Mouse (Mus musculus): ENCODE measurements around the gene Fbxo28. TPM values are rescaled to one million over a fixed set of nuclear protein-coding genes. Genes with fewer than 3 reads are reported as not detected.
"Not testable (repeated sequence)": the region's sequence is repeated elsewhere in the genome, so short reads cannot be mapped to it uniquely, and the experiment has no call there.

The Fbxo28 gene
- total RNA-seq, 2 experiments from 2014 or later: 21.0 to 22.1 TPM

DNA sequence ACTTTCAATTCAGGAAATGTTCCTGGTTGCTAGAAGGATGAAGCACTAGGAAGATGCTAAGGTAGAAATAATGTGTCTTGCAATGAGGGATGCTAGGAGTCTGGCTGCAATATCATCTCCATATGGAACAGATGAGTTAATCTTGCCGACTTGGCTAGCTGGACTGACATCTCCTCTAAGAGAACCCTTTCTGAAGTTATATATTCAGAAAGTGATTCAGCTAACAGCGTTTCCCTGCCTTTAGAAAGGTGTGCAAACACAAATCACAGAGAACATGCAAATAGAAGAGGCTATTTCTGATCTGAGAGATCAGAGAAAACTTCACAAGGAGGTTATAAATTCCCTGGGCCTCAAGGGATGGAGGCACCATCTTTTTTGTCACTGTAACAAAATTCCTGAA lies 4.4 kb upstream of the Fbxo28 start:
- no peak for DNase-seq (ENCODE audit: low spot score)

DNA sequence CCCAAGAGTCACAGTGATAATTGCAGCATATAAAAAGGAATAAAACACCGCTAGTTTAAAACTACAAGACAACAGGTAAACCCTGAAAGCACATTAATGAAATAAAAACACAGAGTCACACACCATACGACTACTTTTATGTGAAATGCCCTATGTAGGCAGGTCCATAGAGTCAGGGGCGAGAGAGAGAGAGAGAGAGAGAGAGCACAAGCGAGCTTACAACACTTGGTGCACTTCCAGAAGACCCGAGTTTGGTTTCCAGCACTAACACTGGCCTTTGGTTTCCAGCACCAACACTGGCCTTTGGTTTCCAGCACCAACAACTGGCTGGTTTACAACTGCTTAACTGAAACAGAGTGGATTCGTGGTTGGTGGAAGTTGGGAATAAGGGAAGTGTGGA lies 564 bp upstream of the Fbxo28 start:
- DNase-seq (ENCODE audit: low spot score): no peak

DNA sequence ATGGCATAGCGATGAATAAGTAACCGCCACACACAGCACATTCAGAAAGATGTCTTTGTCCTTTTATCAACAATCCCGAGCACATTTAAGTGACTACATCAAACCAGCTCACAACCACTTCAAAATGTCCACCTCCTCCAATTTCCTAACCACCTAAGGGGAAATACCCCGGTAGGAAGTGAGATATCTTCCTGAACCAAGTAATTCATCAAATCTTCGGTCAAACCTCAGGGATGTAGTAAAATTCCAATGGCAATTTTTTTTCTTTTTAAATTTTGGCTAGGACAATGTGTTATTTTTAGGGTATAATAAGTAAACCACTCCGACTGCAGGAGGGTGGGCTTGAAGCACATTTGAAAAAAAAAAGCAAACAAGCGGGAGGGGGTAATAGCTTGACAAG lies 1.1 kb downstream of the Fbxo28 start:
- DNase-seq (ENCODE audit: low spot score): no peak

DNA sequence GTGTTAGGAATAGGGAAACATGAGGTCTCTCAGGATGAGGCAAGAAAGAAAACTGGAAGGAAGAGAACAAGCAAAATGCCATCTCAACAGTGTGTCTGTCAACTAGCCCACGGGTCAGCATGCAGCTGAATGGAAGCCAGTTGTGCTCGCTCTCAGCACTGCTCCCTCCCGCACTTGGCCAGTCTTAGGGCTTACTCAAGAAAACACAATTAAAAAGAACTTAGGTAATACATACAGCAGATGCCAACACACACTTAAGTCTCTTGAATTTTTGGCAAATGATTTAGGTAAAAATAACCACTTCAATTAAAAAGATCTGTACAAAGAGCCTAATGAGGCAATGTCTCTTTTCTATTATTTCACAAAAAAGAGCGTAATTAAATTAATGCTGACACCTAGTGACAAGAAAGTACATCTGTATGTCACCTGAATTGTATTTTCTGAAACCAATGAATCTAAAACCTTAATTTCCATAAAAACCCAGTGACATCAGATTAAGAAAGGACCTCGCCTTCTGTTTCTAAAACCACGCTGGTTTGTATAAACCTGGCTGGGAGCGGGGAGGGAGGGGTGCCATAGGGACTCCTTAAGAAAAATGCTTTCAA lies 2.4 kb downstream of the Fbxo28 start:
- DNase-seq (ENCODE audit: low spot score): no peak

DNA sequence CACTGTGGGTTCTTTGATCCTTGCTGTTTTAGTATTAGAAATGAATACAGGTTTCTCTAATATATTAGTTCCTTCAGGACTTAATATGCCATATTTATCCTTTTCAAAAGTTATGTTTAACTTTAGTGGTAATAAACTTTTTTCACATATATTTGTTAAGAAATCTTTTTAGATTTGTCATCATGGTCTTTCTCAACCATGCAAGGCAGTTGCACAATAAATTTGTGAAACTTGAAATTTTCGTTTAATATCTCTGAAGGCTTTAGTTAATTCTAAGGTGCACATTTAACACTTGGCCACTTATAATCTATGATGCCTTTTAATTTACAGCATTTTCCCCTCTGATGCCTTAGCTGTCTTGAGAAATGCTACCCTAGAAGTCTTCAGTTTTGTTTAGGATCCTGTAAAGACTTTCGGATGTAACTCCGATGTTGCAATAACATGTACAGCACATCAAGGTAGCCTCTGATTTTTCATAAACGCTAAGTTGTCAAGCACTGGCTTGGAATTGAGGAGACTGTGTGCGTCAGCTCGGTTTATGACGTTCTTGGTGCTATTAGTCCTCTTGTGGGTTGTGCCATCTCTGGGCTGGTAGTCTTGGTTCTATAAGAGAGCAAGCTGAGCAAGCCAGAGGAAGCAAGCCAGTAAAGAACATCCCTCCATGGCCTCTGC lies 7.5 kb downstream of the Fbxo28 start:
- no peak for DNase-seq (ENCODE audit: low spot score)

DNA sequence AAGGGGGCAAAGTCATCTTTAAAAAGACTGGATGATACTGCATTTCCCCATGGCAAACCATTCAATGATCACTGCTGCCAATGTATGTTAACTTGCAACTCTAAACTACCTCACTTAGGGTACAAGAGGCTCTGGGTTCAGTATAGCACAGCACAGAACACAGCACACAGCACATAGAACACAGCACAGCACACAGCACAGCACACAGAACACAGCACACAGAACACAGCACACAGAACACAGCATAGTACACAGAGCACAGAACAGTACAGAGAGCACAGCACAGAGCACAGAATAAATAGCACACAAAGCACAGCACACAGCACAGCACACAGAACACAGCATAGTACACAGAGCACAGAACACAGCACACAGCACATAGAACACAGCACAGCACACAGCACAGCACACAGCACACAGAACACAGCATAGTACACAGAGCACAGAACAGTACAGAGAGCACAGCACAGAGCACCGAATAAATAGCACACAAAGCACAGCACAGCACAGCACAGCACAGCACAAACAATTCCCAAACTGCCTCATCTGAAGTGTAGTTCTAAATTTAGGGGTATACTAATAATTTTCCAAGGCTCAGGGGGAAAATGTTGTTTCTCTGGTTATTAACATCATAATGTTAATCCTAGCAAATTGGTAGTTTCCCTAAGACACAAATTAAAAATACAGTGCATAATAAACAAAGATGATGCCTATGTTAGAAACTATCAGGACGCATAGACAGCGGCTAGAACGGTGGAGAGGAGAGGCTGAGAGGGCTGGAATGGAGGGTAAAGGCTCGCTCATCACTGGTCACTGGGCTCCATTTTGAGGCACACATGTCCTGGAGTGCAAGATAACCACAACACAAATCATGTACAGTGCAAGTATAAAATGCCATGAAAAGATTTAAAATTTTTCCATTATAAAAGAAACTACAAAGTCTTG lies 9.1 kb downstream of the Fbxo28 start:
- no peak for DNase-seq (ENCODE audit: low spot score)

DNA sequence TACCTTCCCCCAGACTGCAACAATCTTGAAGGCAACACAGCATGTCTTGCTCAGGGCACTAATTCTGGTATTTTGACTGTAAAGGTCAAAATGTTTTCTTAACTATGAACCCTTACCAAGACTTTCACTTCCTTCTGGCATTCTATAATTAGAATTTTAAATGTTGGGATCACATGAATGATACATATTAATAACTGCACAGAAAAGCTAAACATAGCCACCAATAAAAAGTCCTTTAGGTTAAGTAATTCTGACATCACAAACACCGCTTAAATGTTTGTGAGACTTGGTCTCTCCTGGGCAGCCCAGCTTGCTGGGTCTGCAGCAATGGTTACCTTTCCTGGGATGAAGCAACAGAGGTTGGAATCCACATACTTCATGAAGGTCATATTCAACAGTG lies 15.5 kb downstream of the Fbxo28 start:
- no peak for DNase-seq (ENCODE audit: low spot score)

DNA sequence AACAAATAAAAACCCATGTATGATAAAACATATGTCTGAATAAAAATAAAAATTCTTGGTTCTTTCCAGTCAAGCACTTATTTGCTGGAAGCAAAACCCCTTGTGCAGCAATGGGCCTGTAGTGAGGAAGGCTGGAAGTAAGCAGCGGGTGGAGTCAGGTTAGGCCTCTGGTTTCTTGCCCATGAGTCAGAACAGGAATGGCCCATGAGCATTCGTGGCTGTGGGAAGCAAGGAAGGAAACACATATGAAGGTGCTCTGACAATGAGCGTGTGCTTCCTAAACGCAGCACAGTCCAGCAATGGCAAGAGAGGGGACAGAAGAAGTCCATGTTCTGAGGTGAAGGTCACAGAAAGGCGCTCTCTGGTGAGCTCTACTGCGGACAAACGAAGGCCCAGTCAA lies 16.9 kb downstream of the Fbxo28 start:
- no peak for DNase-seq (ENCODE audit: low spot score)

DNA sequence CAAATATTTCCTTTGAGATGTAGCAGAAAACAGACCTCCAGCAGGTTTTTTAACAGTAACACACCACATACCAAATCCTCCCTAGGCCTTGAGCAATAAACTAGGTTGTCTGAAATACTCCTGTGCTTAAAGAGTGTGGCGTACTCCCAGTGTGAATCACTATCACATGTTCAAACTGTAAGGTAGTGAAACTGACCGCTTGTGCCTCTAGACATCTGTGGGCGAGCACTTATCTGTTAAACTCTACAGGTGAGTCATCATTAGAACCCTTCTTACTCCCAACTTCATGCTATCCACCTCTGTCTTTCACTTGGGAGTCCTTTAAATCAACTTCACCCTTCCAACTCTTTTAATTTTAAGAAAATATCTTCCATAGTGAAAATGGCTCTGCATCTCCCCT lies 18.3 kb downstream of the Fbxo28 start:
- DNase-seq (ENCODE audit: low spot score): no peak

DNA sequence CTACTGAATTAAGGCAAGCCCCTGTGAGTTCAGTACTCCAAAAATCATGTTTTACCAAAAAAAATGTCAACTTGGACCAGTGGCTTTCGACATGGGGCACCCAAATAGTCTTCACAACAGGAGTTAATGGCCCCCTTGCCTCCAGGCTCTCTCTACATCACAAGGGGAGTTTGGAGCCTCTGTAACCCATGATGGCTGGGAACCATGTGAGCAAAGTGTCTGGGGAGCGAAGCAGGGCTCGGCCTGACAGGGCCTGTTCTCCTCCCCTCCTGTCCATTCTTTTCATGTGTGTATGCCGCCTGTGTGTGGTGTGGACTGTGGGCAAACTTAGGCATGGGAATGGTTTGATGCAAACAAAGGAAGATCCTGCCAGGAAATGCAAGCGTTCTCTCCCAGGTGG lies 27.2 kb downstream of the Fbxo28 start:
- no peak for DNase-seq (ENCODE audit: low spot score)

DNA sequence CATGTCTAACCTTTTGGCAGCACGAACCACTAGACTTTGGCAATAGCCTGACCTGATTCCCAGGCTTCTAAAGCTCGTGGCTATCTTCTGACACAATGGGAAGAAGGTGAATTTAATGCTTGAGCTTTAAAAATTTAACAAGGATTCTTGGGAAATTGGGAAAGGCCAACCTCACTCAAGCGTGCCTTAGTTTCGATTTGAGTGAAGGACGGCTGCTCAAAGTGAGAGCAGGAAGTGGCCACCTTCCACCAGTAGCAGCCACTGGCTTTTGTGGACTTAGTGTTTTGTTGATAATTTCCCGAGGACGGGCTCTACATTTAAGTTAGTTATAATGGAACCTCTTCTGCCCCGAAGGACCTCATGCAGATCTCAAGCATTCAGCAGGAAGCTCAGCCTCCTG lies 28.2 kb downstream of the Fbxo28 start:
- no peak for DNase-seq (ENCODE audit: low spot score)

DNA sequence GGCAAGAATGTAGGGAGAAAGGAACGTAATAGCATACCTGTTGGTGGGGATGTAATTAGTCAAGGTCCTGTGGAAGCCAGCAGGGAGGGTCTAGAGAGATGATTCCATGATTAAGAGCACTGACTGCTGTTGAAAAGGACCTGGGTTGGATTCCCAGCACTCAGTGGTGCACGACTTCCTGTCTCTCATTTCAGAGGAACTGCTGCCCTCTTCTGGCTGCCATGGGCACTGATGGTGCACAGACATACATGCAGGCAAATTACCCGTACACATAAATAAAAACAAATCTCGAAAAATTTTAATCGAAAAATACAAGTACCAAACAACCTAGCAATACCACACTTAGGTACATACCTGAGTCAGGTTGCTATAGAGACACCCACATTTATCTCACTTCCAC lies 30.1 kb downstream of the Fbxo28 start:
- DNase-seq (ENCODE audit: low spot score): no peak

DNA sequence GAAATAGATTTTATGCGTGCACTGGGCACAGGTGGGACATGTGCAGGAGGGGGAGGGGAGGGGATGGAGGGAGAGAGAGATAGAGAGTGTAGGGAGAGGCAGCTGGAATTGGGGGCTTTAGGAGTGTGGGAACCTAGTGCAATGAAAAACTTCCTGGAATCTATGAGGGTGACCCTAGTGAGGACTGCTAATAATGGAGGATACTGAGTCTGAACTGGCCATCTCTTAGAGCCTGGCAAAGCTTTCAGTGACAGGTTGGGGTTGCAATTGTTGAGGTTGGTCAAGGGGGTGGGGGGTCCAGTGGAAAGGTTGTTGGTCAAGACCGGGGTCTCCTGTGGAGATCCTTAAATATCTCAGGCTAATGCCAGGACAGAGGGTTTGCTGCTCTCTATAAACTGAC lies 31.1 kb downstream of the Fbxo28 start:
- DNase-seq (ENCODE audit: low spot score): no peak

DNA sequence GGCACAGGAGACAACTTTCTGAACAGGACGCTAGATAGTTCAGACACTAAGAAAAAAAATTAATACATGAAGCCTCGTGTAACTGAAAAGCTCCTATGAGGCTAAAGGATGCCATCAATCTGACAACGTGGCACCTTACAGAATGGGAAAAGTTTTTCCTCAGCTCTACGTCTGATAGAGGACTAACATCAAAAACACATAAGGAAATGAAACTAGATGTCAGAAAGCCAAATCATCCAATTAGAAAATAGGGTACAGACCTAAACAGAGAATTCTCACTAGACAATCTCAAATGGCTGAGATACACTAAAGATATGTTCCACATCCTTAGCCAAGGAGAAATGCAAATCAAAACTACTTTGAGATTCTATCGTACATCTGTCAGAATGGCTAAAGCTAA lies 32.0 kb downstream of the Fbxo28 start:
- no peak for DNase-seq (ENCODE audit: low spot score)

DNA sequence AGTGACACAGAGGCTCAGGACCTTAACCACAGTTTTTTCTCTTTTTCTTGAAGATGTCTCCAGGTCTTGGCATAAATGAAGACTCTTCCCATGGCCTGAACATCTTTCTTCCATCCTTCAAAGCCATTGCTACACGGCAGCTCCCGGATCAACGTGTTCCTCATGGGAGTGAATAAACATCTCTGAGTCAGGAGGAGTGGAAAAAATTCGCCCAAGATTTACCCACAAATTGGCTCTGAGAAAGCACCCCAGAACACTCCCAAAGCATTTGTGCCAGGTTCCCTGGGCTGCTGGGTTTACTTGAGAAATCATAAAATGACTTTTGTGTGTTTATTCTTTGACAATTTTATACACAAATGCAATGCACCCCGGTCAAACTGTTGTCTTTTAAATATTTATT lies 38.5 kb downstream of the Fbxo28 start:
- no peak for DNase-seq (ENCODE audit: low spot score)

DNA sequence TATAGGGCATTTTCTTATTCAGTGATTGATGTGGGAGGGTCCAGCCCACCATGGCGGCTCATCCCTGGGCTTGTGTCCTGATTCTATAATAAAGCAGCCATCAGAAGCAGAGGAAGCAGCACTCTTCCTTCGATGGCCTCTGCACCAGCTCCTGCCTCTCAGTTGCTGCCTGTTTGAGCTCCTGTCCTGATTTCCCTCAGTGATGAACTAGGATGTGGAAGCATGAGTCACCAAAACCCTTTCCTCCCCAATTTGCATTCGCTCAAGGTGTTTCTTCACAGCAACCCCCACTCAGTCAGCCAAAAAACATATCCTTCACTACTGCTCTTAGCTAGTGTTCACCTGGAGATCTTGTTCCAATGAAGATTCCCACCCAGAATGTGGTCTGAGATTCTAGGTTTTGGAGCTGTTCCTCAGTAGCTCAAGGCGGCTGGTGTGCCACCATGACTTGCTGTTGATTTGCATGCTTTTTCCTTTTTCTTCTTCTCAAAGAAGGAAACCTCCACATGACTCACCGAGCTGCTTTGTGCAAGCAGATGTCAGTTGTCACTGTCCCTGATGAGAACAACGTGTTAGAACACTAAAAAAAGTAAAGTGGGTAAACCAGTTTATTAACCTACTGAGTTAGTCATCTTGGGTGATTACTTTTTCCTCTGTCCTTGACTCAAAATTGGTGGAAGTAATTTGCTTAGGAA lies 39.1 kb downstream of the Fbxo28 start:
- DNase-seq (ENCODE audit: low spot score): no peak

DNA sequence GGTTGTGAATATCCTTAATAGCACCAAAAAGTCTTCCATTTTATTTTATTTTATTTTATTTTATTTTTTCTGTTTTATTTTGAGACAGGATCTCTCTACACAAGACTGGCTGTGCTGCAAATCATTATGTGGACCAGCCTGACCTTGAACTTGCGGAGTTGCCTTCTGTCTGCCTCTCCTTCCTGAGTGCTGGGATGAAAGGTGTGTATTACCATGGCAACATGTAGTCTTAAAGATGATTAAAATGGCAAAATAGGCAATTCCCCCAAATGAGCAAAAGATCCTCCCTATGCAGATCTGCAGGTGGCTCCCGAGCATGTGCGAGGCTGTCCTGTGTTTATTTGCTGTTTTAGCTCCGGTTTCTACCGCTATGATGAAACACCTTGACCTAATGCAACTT lies 43.6 kb downstream of the Fbxo28 start:
- DNase-seq (ENCODE audit: low spot score): no peak

DNA sequence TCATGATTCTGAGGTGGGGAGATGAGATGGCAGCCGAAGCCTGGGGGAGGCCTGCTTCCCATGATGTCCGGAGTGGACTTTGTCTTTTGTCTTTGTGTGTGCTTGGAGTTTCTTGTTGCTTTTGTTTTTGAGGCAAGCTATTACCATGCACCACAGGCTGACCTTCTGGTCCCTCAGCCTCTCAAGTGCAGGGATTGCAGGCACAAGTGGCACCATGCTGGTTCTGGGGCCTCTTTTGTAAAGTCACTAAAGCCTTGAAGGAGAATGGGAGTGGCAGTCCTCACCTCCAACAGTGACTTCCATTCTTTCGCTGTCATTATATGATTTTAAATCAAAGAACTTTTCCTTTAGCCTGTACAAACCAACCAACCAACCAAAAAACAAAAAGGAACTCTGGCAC lies 44.2 kb downstream of the Fbxo28 start:
- DNase-seq (ENCODE audit: low spot score): no peak

DNA sequence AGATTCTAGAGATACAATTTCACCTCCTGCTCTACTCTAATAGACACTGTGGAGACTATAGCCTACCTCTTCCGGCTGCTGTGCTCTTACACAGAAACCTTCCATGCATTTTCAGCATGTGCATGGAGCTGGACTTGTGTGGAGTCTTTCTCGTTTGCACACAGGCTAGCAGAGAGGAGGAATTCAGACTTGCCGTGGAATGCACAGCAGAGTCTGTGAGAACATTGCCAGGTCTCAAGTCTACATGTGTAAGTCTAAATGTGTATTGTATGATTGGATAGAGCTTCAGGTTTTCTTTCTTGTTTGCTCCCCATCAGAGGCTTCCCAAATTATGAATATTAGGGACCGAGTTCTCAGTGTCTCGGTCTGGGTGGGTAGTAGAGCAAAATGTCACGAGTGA lies 44.6 kb downstream of the Fbxo28 start:
- DNase-seq (ENCODE audit: low spot score): no peak

DNA sequence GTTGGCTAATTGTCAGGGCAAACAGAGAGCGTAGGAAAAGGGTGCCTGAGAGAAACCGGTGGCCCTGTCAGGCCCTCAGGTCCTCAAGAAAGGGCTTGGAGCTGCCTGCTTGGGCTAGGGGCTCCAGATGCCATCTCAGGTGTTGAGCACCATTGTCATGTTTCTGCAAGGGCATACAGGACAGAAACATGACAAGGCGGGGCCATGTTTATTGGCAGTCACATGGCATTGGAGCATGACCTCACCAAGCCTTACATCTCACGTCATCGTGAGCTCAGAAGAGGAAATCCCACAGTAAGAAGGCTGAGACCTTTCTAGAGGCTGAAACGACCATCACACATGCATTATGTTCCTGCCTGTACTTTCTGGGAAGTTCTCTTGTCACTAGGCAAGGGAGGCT lies 45.3 kb downstream of the Fbxo28 start:
- no peak for DNase-seq (ENCODE audit: low spot score)

DNA sequence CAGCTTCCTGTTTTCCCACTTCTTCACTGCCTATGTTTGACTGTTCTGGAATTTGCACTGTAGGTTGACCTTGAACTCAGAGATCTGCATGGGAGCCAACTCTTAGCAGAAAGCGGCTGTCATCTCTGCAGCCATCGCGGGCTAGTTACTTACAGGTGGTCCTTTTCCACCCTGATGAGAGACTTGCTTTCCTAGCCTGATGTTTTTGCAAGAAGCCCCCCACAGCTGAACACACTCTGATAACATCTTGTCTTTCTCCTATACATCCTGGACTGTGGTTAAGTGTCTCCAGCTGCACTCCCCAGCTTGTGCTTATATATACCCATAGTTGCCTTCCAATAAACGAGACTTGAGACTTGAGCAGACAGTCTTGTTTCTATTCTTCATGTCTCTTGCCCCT lies 49.1 kb downstream of the Fbxo28 start:
- DNase-seq (ENCODE audit: low spot score): no peak

DNA sequence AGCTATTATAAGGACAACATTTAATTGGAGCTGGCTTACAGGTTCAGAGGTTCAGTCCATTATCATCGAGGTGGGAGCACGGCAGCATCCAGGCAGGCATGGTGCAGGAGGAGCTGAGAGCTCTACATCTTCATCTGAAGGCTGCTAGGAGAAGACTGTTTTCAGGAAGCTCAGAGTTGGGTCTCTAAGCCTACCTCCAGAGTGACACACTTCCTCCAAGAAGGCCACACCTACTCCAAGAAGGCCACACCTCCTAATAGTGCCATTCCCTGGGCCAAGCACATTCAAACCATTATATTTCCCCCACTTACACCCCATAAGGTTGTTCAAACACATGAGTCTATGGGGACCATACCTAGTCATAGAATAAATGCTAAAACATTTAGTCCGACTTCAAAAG lies 50.7 kb downstream of the Fbxo28 start:
- not testable (repeated sequence) for DNase-seq (ENCODE audit: low spot score)

All from gastrocnemius, adult 18-20 months (tissue).